Mouse (Mus musculus): ENCODE data around the gene Fjx1.
A peak's percentile ranks its signal among the peaks of the same experiment; 100 is the strongest.

Fjx1 gene

GRCm38 (mm10) chr2:102426434-102426833, 25.9 kb downstream of the Fjx1 start:
- DNase-seq (ENCODE audit: low read depth, low spot score), result no peak

- no peak for DNase-seq (ENCODE audit: low read depth, low spot score)
Measured at GRCm38 (mm10) chr2:102416149-102416743, 36.1 kb downstream of the Fjx1 start.

DNA sequence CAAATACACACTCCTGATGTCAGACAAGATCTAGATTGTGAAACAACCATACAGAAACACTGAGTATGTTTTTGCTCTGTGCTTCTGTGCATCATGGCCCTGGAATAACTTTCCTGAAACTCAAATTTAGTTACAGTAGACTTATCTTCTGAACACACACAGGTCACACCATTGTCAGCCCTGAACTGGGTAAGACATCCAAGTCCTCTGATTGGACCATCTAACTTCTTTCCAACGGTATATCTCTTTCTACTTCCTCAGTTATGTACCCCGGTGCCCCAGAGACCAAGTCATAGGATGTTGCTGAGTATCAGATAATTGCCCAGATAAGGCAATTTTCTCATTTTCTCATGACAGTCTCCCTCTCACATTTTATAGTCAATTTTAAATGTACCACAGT, 39.6 kb downstream of the Fjx1 start:
- DNase-seq (ENCODE audit: low read depth, low spot score), result no peak

DNA sequence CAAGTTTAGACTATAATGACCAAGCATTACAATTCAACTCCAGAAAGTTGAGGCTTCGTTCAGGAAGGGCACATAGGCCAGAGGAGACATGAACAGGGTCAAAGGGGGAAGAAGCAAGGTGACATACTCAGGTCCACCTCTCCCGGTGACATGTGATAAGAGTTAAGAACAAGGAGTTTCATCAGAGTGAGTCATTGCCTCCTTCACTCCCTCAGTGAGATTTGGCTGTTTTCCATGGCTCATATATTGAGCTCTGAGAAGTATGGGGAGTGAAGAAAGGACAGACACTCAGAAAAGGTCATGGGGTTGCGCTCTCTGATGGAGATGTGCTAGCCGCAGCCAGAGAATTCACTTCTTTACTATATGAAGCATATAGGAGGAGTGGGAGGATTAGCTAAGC, 41.7 kb downstream of the Fjx1 start:
- DNase-seq (ENCODE audit: low read depth, low spot score), result no peak

DNA sequence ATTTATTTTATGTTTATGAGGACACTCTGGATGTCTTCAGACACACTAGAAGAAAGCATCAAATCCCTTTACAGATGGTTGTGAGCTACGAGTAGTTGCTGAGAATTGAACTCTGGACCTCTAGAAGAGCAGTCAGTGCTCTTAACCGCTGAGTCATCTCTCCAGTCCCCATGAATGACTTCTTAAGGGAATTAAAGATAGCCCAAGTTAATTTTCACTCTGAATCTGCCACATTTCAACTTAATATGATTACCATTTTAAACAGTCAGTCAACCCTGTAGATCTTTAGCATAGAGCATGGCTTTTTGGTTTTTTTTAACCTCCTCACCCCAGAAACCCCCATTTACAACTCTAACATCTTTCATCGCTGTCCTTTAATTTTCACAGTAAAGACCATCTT, 42.6 kb downstream of the Fjx1 start:
- DNase-seq (ENCODE audit: low read depth, low spot score), result no peak

DNA sequence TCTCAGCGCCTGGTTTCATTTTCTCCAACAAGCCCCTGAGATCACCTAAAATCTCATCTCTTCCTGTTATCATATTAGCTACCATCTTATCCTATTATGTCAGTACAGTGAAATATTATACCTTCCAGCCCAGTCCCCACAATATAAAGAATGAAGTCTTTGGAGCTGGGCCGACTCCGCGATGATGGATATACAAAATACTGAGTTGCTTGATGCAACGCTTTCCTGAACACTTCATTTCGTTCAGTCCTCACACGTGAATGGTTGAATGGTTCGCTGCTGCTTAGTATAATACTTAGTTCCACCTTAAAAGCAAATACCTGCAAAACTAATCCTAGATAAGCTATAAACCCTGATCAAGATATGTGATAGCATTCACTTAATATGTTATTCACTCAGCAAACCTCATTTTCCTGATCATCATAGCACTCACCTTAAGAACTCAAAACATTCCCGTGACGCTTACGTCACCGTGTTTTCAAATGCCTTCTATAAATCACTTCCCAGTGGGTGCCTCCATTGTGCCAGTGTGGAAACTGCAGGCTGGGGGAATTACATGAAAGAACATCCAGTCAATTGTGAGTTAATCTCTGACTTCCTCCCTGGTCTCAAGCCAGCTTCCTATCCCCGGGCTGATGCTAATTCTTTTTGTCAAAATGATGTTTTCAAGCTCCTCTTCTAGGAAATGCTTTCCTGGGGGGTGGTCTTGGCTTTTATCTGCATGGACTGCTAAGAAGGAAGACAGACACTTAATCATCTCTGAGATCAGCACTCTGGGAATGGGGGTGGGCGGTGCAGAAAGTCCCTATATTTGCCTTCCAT, 44.7 kb downstream of the Fjx1 start, which contains the start of gene Trim44:
Gene Trim44 (minus strand): TSS at position 466 of the 822 bp plus-strand sequence.
- DNase-seq (ENCODE audit: low read depth, low spot score), result no peak

DNA sequence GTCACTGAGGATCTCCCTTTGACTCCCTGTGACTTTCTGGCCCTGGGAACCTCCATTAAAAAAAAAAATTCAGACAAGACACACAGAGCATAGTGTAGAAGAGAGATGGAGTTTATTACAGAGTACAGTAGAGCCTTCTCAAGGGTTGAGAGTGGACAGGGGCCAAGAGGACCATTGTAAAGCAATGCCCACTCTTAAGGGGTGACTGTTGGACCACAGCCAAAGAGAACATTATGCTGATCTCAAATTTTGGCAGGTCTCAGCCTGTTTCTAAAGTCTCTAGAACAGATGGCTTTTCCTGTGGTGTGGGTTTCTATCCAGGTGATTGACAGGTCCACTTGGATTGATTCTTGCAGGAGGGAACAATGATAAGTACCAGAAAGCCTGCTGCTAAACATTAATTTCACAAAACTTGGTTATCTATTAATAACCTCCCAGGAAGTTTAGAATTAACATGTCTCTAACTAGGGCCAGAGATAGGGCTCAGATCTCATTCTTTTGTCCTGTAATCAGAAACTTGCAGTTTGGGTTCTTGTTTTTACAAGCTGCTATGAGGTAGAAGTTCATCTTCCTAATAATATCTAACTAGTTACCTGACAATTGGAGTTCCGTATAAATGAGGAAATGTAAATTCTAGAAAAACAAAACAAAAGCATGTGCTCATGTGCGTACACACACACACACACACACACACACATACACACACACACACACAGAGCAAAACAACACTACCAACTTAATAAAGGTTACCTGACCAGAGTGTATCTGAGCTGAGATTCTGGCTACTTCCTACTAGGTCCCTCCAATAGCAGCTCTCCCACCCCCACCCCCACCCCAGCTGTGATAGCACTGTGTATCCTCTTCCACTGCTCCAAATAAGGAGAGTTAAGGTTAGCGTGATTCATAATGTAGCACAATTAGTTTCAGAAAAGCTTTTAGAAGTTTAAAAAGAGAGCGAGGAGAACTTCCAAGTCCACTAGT, 45.7 kb downstream of the Fjx1 start:
- no peak for DNase-seq (ENCODE audit: low read depth, low spot score)

- DNase-seq (ENCODE audit: low read depth, low spot score), result no peak
Measured at GRCm38 (mm10) chr2:102403982-102404381, 48.3 kb downstream of the Fjx1 start.

DNA sequence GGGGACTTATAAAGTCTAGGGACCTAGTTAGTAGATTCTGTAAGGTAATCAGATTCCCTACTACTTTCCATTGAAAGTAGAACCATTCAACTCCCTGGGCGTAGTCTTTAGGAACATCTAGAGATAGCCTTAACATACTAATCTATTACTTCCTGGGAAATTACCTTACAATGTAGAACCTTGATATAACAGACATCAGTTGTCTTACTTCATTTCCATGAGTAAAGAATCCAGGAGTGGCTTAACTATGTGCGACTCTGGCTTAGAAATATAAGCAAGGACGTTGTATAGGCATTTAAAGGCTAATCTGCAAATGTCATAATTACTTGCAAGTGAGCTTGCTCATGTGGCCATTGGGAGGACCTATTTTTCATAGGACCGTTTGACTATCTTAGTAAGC, 49.0 kb downstream of the Fjx1 start:
- no peak for DNase-seq (ENCODE audit: low read depth, low spot score)

GRCm38 (mm10) chr2:102401352-102401692, 51.0 kb downstream of the Fjx1 start:
- DNase-seq (ENCODE audit: low read depth, low spot score), result no peak

- DNase-seq (ENCODE audit: low read depth, low spot score), result peak; percentile 89
Measured at GRCm38 (mm10) chr2:102400605-102401351, 51.5 kb downstream of the Fjx1 start.

GRCm38 (mm10) chr2:102399864-102400604, 52.3 kb downstream of the Fjx1 start:
- peak; percentile 17 for DNase-seq (ENCODE audit: low read depth, low spot score)

Data from CD4-positive, CD25-positive, alpha-beta regulatory T cell, adult 2 months (primary cell).